Mouse (Mus musculus) embryonic facial prominence, embryonic 14.5 days (tissue): Measurements from ENCODE around the gene Dctn3. TPM values are rescaled to one million over a fixed set of nuclear protein-coding genes. Genes with fewer than 3 reads are reported as not detected.

Experiments used
- ATAC-seq: fragments of 200-750 bp; cut with Nextera tagmentation; 2 replicates; pipeline ENCODE4 v1.8.0; 2017; ENCODE audit warnings: low read depth, moderate number of reproducible peaks, moderate TSS enrichment
- DNase-seq: peaks from one replicate; pipeline ENCODE4 v3.0.0-alpha.2; 2015; ENCODE audit warnings: low spot score
- H3K27ac ChIP-seq: fragments of 300-500 bp; sonication (generic); replicated peaks from 2 replicates; pipeline ENCODE4 v1.5.1; 2014; ENCODE audit warnings: low read depth, mild to moderate bottlenecking, low read length, moderate library complexity
- H3K27me3 ChIP-seq: fragments of 300-500 bp; sonication (generic); replicated peaks from 2 replicates; pipeline ENCODE4 v1.6.1; 2014; ENCODE audit warnings: low read length; ENCODE audit not compliant: control insufficient read depth, insufficient read depth
- H3K36me3 ChIP-seq: fragments of 300-500 bp; sonication (generic); 2 replicates; pipeline ENCODE4 v1.6.1; 2014; ENCODE audit warnings: low read length, mixed read lengths; ENCODE audit not compliant: control insufficient read depth, insufficient read depth
- H3K4me1 ChIP-seq: fragments of 300-500 bp; sonication (generic); 2 replicates; pipeline ENCODE4 v1.6.1; 2014; ENCODE audit warnings: antibody characterized with exemption, low read length; ENCODE audit not compliant: control insufficient read depth, insufficient read depth
- H3K4me2 ChIP-seq: fragments of 300-500 bp; sonication (generic); 2 replicates; pipeline ENCODE4 v1.6.1; 2014; ENCODE audit warnings: low read depth, mild to moderate bottlenecking, low read length, moderate library complexity, mixed read lengths
- H3K4me3 ChIP-seq: fragments of 300-500 bp; sonication (generic); 2 replicates; pipeline ENCODE4 v1.5.1; 2014; ENCODE audit warnings: low read depth, mild to moderate bottlenecking, low read length
- H3K9ac ChIP-seq: fragments of 300-500 bp; sonication (generic); 2 replicates; pipeline ENCODE4 v1.6.1; 2014; ENCODE audit warnings: low read depth, mild to moderate bottlenecking, low read length, moderate library complexity, mixed read lengths
- H3K9me3 ChIP-seq: fragments of 300-500 bp; sonication (generic); 2 replicates; pipeline ENCODE4 v1.6.1; 2016; ENCODE audit warnings: low read length; ENCODE audit not compliant: control insufficient read depth
- WGBS: fragments of 180-500 bp; shearing (Covaris S2); extraction: QIAGEN DNeasy Blood & Tissue Kit; methylation state at CpG from one replicate; pipeline ENCODE4 v1.1.7; 2014; 5-methylcytosine and 5-hydroxymethylcytosine counted together
- polyA plus RNA-seq: library from polyadenylated mRNA; unstranded; fragments of >200 nt; fragmentation: Nextera tagmentation; extraction: Ambion mirVana; gene quantifications from 2 replicates; pipeline ENCODE4 v1.2.1, GENCODE M21; 2014

Gene Dctn3
- polyA plus RNA-seq, 1 experiment from 2014 or later, result 112 TPM

GRCm38 (mm10) chr4:41759656-41760287, 36.8 kb upstream of the Dctn3 start:
- Histone ChIP-seq H3K27me3 (no peaks in the 10 kb centered on the region), H3K4me3 (peak overlapping the region; percentile 52), H3K27ac (peak overlapping the region; percentile 97), H3K9me3 (no peaks in the 10 kb centered on the region), H3K4me1 (peaks cover 16% of the 10 kb centered on the region), H3K4me2 (peak overlapping the region; percentile 69), H3K9ac (peak overlapping the region; percentile 63), H3K36me3 (0 out of 2 replicates have a peak, but pooled peaks cover 6% of the 10 kb centered on the region)
- ATAC-seq, result no peak
- WGBS, result 36% methylated on average over 6 of the region's 6 CpGs
- DNase-seq, result no peak

GRCm38 (mm10) chr4:41759206-41759605, 36.2 kb upstream of the Dctn3 start:
- H3K27ac ChIP-seq, result peak overlapping the region; percentile 97
- H3K4me1 ChIP-seq, result peaks cover 16% of the 10 kb centered on the region

GRCm38 (mm10) chr4:41758701-41759100, 35.7 kb upstream of the Dctn3 start:
- no peak overlapping the region for H3K9ac ChIP-seq
- no peak overlapping the region; the same call in 1 of the 2 replicates for H3K27ac ChIP-seq
- DNase-seq, result no peak
- 0 out of 2 replicates have a peak, but pooled peaks cover 6% of the 10 kb centered on the region for H3K36me3 ChIP-seq
- 82% methylated on average over 4 of the region's 4 CpGs for WGBS
- no peak for ATAC-seq
- H3K4me2 ChIP-seq, result no peak overlapping the region
- H3K27me3 ChIP-seq, result no peaks in the 10 kb centered on the region
- peaks cover 16% of the 10 kb centered on the region for H3K4me1 ChIP-seq
- H3K4me3 ChIP-seq, result no peak overlapping the region
- H3K9me3 ChIP-seq, result no peaks in the 10 kb centered on the region

More at GRCm38 (mm10) chr4:41759206-41759605, 36.2 kb upstream of the Dctn3 start:
- 87% methylated on average over 9 of the region's 9 CpGs for WGBS
- no peak for ATAC-seq
- DNase-seq, result peak; percentile 19
- Histone ChIP-seq H3K27me3 (no peaks in the 10 kb centered on the region), H3K9ac (no peak overlapping the region), H3K9me3 (no peaks in the 10 kb centered on the region), H3K4me3 (no peak overlapping the region), H3K4me2 (no peak overlapping the region), H3K36me3 (0 out of 2 replicates have a peak, but pooled peaks cover 6% of the 10 kb centered on the region)

- WGBS, result 78% methylated on average over 11 of the region's 11 CpGs
- Histone ChIP-seq H3K4me3 (no peak overlapping the region), H3K4me2 (no peak overlapping the region), H3K36me3 (0 out of 2 replicates have a peak, but pooled peaks cover 6% of the 10 kb centered on the region), H3K27me3 (no peaks in the 10 kb centered on the region), H3K27ac (no peak overlapping the region), H3K9me3 (no peaks in the 10 kb centered on the region), H3K9ac (no peak overlapping the region), H3K4me1 (peaks cover 16% of the 10 kb centered on the region)
- ATAC-seq (no peak), DNase-seq (no peak)
These were observed 35.1 kb upstream of the Dctn3 start for GRCm38 (mm10) chr4:41758021-41758420.

- DNase-seq, result no peak
- Histone ChIP-seq H3K4me3 (no peak overlapping the region), H3K4me2 (no peak overlapping the region), H3K9me3 (no peaks in the 10 kb centered on the region), H3K27me3 (no peaks in the 10 kb centered on the region), H3K27ac (no peak overlapping the region), H3K4me1 (peaks cover 16% of the 10 kb centered on the region), H3K9ac (no peak overlapping the region), H3K36me3 (0 out of 2 replicates have a peak, but pooled peaks cover 6% of the 10 kb centered on the region)
- ATAC-seq, result no peak
- WGBS, result 93% methylated on average over 13 of the region's 13 CpGs
These were observed 34.4 kb upstream of the Dctn3 start for GRCm38 (mm10) chr4:41757321-41757720.

GRCm38 (mm10) chr4:41756440-41756839, 33.5 kb upstream of the Dctn3 start:
- Histone ChIP-seq H3K36me3 (0 out of 2 replicates have a peak, but pooled peaks cover 6% of the 10 kb centered on the region), H3K27me3 (no peaks in the 10 kb centered on the region), H3K4me1 (peaks cover 13% of the 10 kb centered on the region), H3K4me2 (peak overlapping the region; percentile 93), H3K27ac (peak overlapping the region; percentile 89; the same call in 1 of the 2 replicates), H3K4me3 (peak overlapping the region; percentile 79), H3K9ac (peak overlapping the region; percentile 82), H3K9me3 (no peaks in the 10 kb centered on the region)
- DNase-seq, result no peak
- no peak for ATAC-seq
- WGBS, result 77% methylated on average over 8 of the region's 8 CpGs

GRCm38 (mm10) chr4:41755338-41756305, 32.7 kb upstream of the Dctn3 start, which contains the start of gene Sigmar1:
Gene Sigmar1, minus strand, starts transcription at chr4:41756157.
- Histone ChIP-seq H3K9me3 (no peaks in the 10 kb centered on the region), H3K27me3 (no peaks in the 10 kb centered on the region), H3K36me3 (0 out of 2 replicates have a peak, but pooled peaks cover 6% of the 10 kb centered on the region), H3K4me2 (peak within 1 kb of the TSS; percentile 93), H3K27ac (peak within 1 kb of the TSS; percentile 89), H3K4me3 (peak within 1 kb of the TSS; percentile 79), H3K4me1 (peaks cover 8% of the 10 kb centered on the region), H3K9ac (peak within 1 kb of the TSS; percentile 82)
- WGBS, result under 1% methylated on average over 48 of the region's 57 CpGs
- DNase-seq, result peak; percentile 89
- peak; percentile 74 for ATAC-seq

- peak within 1 kb of the TSS; percentile 82 for H3K9ac ChIP-seq
- peak; percentile 68 for ATAC-seq
These were observed 31.9 kb upstream of the Dctn3 start, which contains the start of gene Galt for GRCm38 (mm10) chr4:41754797-41755337. Gene Galt, plus strand, starts transcription at chr4:41755228.

More at GRCm38 (mm10) chr4:41754797-41755337, 31.9 kb upstream of the Dctn3 start, which contains the start of gene Galt:
- peak within 1 kb of the TSS; percentile 89 for H3K27ac ChIP-seq
- peaks cover 5% of the 10 kb centered on the region for H3K4me1 ChIP-seq
- 0 out of 2 replicates have a peak, but pooled peaks cover 6% of the 10 kb centered on the region for H3K36me3 ChIP-seq
- 14% methylated on average over 14 of the region's 14 CpGs for WGBS
- peak; percentile 61 for DNase-seq
- H3K27me3 ChIP-seq, result no peaks in the 10 kb centered on the region
- H3K4me2 ChIP-seq, result peak within 1 kb of the TSS; percentile 93
- no peaks in the 10 kb centered on the region for H3K9me3 ChIP-seq
- peak within 1 kb of the TSS; percentile 79 for H3K4me3 ChIP-seq
